Mouse (Mus musculus): ENCODE measurements around the gene Pgm1. TPM values are rescaled to one million over a fixed set of nuclear protein-coding genes. Genes with fewer than 3 reads are reported as not detected.

Gene Pgm1
- polyA plus RNA-seq, 1 experiment from 2014 or later: 277 TPM

- Histone ChIP-seq H3K4me1 (ENCODE audit: control insufficient read depth, insufficient read depth, low read length) (peaks cover 4% of the 10 kb centered on the region; the same call in 1 of the 2 replicates), H3K27ac (ENCODE audit: low read depth, low read length) (no peak overlapping the region), H3K9ac (ENCODE audit: low read depth, low read length) (no peak overlapping the region), H3K27me3 (ENCODE audit: control insufficient read depth, insufficient read depth, low read length) (no peaks in the 10 kb centered on the region), H3K4me3 (ENCODE audit: low read depth, low read length) (no peak overlapping the region), H3K4me2 (no peak overlapping the region), H3K36me3 (ENCODE audit: control insufficient read depth, insufficient read depth, low read length) (peaks cover 14% of the 10 kb centered on the region), H3K9me3 (replicated peaks; ENCODE audit: control insufficient read depth, low read length) (no peaks in the 10 kb centered on the region)
- no peak for ATAC-seq (replicated peaks; ENCODE audit: insufficient number of reproducible peaks, low FRiP score, low TSS enrichment)
- 82% methylated on average over 7 of the region's 7 CpGs for WGBS (ENCODE audit: insufficient replicate concordance)
These were observed 55.9 kb downstream of the Pgm1 start for GRCm38 (mm10) chr4:99985086-99985485.

- H3K9me3 ChIP-seq (replicated peaks; ENCODE audit: control insufficient read depth, low read length): no peaks in the 10 kb centered on the region
- no peak overlapping the region for H3K9ac ChIP-seq (ENCODE audit: low read depth, low read length)
- H3K27me3 ChIP-seq (ENCODE audit: control insufficient read depth, insufficient read depth, low read length): no peaks in the 10 kb centered on the region
- 83% methylated on average over 12 of the region's 12 CpGs for WGBS (ENCODE audit: insufficient replicate concordance)
- no peak overlapping the region for H3K4me2 ChIP-seq
- H3K36me3 ChIP-seq (ENCODE audit: control insufficient read depth, insufficient read depth, low read length): peaks cover 10% of the 10 kb centered on the region
- H3K27ac ChIP-seq (ENCODE audit: low read depth, low read length): no peak overlapping the region
- peaks cover 4% of the 10 kb centered on the region; the same call in 1 of the 2 replicates for H3K4me1 ChIP-seq (ENCODE audit: control insufficient read depth, insufficient read depth, low read length)
- no peak overlapping the region for H3K4me3 ChIP-seq (ENCODE audit: low read depth, low read length)
- no peak for ATAC-seq (replicated peaks; ENCODE audit: insufficient number of reproducible peaks, low FRiP score, low TSS enrichment)
These were observed 56.4 kb downstream of the Pgm1 start for GRCm38 (mm10) chr4:99985631-99986030.

- WGBS (ENCODE audit: insufficient replicate concordance): 83% methylated on average over 10 of the region's 10 CpGs
- Histone ChIP-seq H3K27ac (ENCODE audit: low read depth, low read length) (no peak overlapping the region), H3K9ac (ENCODE audit: low read depth, low read length) (no peak overlapping the region), H3K27me3 (ENCODE audit: control insufficient read depth, insufficient read depth, low read length) (no peaks in the 10 kb centered on the region), H3K9me3 (replicated peaks; ENCODE audit: control insufficient read depth, low read length) (no peaks in the 10 kb centered on the region), H3K4me2 (no peak overlapping the region), H3K4me3 (ENCODE audit: low read depth, low read length) (no peak overlapping the region), H3K4me1 (ENCODE audit: control insufficient read depth, insufficient read depth, low read length) (peaks cover 4% of the 10 kb centered on the region; the same call in 1 of the 2 replicates), H3K36me3 (ENCODE audit: control insufficient read depth, insufficient read depth, low read length) (peaks cover 11% of the 10 kb centered on the region)
- ATAC-seq (replicated peaks; ENCODE audit: insufficient number of reproducible peaks, low FRiP score, low TSS enrichment): no peak
These were observed 57.4 kb downstream of the Pgm1 start for GRCm38 (mm10) chr4:99986609-99987008.

- Histone ChIP-seq H3K4me1 (ENCODE audit: control insufficient read depth, insufficient read depth, low read length) (peaks cover 2% of the 10 kb centered on the region; the same call in 1 of the 2 replicates), H3K27me3 (ENCODE audit: control insufficient read depth, insufficient read depth, low read length) (no peaks in the 10 kb centered on the region), H3K4me3 (ENCODE audit: low read depth, low read length) (no peak overlapping the region), H3K36me3 (ENCODE audit: control insufficient read depth, insufficient read depth, low read length) (peaks cover 8% of the 10 kb centered on the region; the same call in 1 of the 2 replicates), H3K9ac (ENCODE audit: low read depth, low read length) (no peak overlapping the region), H3K27ac (ENCODE audit: low read depth, low read length) (no peak overlapping the region), H3K9me3 (replicated peaks; ENCODE audit: control insufficient read depth, low read length) (no peaks in the 10 kb centered on the region), H3K4me2 (no peak overlapping the region)
- no peak for ATAC-seq (replicated peaks; ENCODE audit: insufficient number of reproducible peaks, low FRiP score, low TSS enrichment)
- 66% methylated on average over 7 of the region's 7 CpGs for WGBS (ENCODE audit: insufficient replicate concordance)
These were observed 59.6 kb downstream of the Pgm1 start for GRCm38 (mm10) chr4:99988771-99989170.

- 75% methylated on average over 5 of the region's 5 CpGs for WGBS (ENCODE audit: insufficient replicate concordance)
- no peaks in the 10 kb centered on the region for H3K36me3 ChIP-seq (ENCODE audit: control insufficient read depth, insufficient read depth, low read length)
- ATAC-seq (replicated peaks; ENCODE audit: insufficient number of reproducible peaks, low FRiP score, low TSS enrichment): no peak
- no peak overlapping the region for H3K9ac ChIP-seq (ENCODE audit: low read depth, low read length)
- no peak overlapping the region for H3K27ac ChIP-seq (ENCODE audit: low read depth, low read length)
- no peaks in the 10 kb centered on the region for H3K27me3 ChIP-seq (ENCODE audit: control insufficient read depth, insufficient read depth, low read length)
- H3K4me2 ChIP-seq: no peak overlapping the region
- no peaks in the 10 kb centered on the region for H3K9me3 ChIP-seq (replicated peaks; ENCODE audit: control insufficient read depth, low read length)
- no peaks in the 10 kb centered on the region for H3K4me1 ChIP-seq (ENCODE audit: control insufficient read depth, insufficient read depth, low read length)
- H3K4me3 ChIP-seq (ENCODE audit: low read depth, low read length): no peak overlapping the region
These were observed 71.8 kb downstream of the Pgm1 start for GRCm38 (mm10) chr4:100000971-100001370.

GRCm38 (mm10) chr4:100001806-100002205, 72.6 kb downstream of the Pgm1 start:
- 55% methylated on average over 7 of the region's 7 CpGs for WGBS (ENCODE audit: insufficient replicate concordance)
- Histone ChIP-seq H3K4me2 (no peak overlapping the region), H3K4me1 (ENCODE audit: control insufficient read depth, insufficient read depth, low read length) (no peaks in the 10 kb centered on the region), H3K27ac (ENCODE audit: low read depth, low read length) (no peak overlapping the region), H3K9ac (ENCODE audit: low read depth, low read length) (no peak overlapping the region), H3K9me3 (replicated peaks; ENCODE audit: control insufficient read depth, low read length) (no peaks in the 10 kb centered on the region), H3K27me3 (ENCODE audit: control insufficient read depth, insufficient read depth, low read length) (no peaks in the 10 kb centered on the region), H3K4me3 (ENCODE audit: low read depth, low read length) (no peak overlapping the region), H3K36me3 (ENCODE audit: control insufficient read depth, insufficient read depth, low read length) (no peaks in the 10 kb centered on the region)
- no peak for ATAC-seq (replicated peaks; ENCODE audit: insufficient number of reproducible peaks, low FRiP score, low TSS enrichment)

- H3K36me3 ChIP-seq (ENCODE audit: control insufficient read depth, insufficient read depth, low read length): no peaks in the 10 kb centered on the region
- H3K4me2 ChIP-seq: no peak overlapping the region
- 36% methylated on average over 7 of the region's 7 CpGs for WGBS (ENCODE audit: insufficient replicate concordance)
- ATAC-seq (replicated peaks; ENCODE audit: insufficient number of reproducible peaks, low FRiP score, low TSS enrichment): no peak
- H3K4me1 ChIP-seq (ENCODE audit: control insufficient read depth, insufficient read depth, low read length): no peaks in the 10 kb centered on the region
- no peak overlapping the region for H3K9ac ChIP-seq (ENCODE audit: low read depth, low read length)
- H3K9me3 ChIP-seq (replicated peaks; ENCODE audit: control insufficient read depth, low read length): no peaks in the 10 kb centered on the region
- no peak overlapping the region for H3K4me3 ChIP-seq (ENCODE audit: low read depth, low read length)
- no peaks in the 10 kb centered on the region; the same call in 1 of the 2 replicates for H3K27me3 ChIP-seq (ENCODE audit: control insufficient read depth, insufficient read depth, low read length)
- H3K27ac ChIP-seq (ENCODE audit: low read depth, low read length): no peak overlapping the region
These were observed 78.5 kb downstream of the Pgm1 start for GRCm38 (mm10) chr4:100007721-100008120.

- no peaks in the 10 kb centered on the region for H3K36me3 ChIP-seq (ENCODE audit: control insufficient read depth, insufficient read depth, low read length)
- H3K9me3 ChIP-seq (replicated peaks; ENCODE audit: control insufficient read depth, low read length): no peaks in the 10 kb centered on the region
- H3K4me2 ChIP-seq: no peak overlapping the region
- WGBS (ENCODE audit: insufficient replicate concordance): 41% methylated on average over 5 of the region's 5 CpGs
- peak; percentile 35; the same call in 1 of the 2 replicates for ATAC-seq (replicated peaks; ENCODE audit: insufficient number of reproducible peaks, low FRiP score, low TSS enrichment)
- H3K27me3 ChIP-seq (ENCODE audit: control insufficient read depth, insufficient read depth, low read length): no peaks in the 10 kb centered on the region; the same call in 1 of the 2 replicates
- no peak overlapping the region for H3K9ac ChIP-seq (ENCODE audit: low read depth, low read length)
- no peak overlapping the region for H3K4me3 ChIP-seq (ENCODE audit: low read depth, low read length)
- no peaks in the 10 kb centered on the region for H3K4me1 ChIP-seq (ENCODE audit: control insufficient read depth, insufficient read depth, low read length)
- H3K27ac ChIP-seq (ENCODE audit: low read depth, low read length): no peak overlapping the region
These were observed 79.3 kb downstream of the Pgm1 start for GRCm38 (mm10) chr4:100008371-100009090.

- no peak overlapping the region for H3K4me3 ChIP-seq (ENCODE audit: low read depth, low read length)
- no peaks in the 10 kb centered on the region for H3K4me1 ChIP-seq (ENCODE audit: control insufficient read depth, insufficient read depth, low read length)
These were observed 80.0 kb downstream of the Pgm1 start for GRCm38 (mm10) chr4:100009211-100009678.

More at GRCm38 (mm10) chr4:100009211-100009678, 80.0 kb downstream of the Pgm1 start:
- no peak for ATAC-seq (replicated peaks; ENCODE audit: insufficient number of reproducible peaks, low FRiP score, low TSS enrichment)
- Histone ChIP-seq H3K9me3 (replicated peaks; ENCODE audit: control insufficient read depth, low read length) (no peaks in the 10 kb centered on the region), H3K27me3 (ENCODE audit: control insufficient read depth, insufficient read depth, low read length) (no peaks in the 10 kb centered on the region; the same call in 1 of the 2 replicates), H3K36me3 (ENCODE audit: control insufficient read depth, insufficient read depth, low read length) (no peaks in the 10 kb centered on the region), H3K4me2 (no peak overlapping the region), H3K27ac (ENCODE audit: low read depth, low read length) (no peak overlapping the region), H3K9ac (ENCODE audit: low read depth, low read length) (no peak overlapping the region)
- 43% methylated on average over 8 of the region's 8 CpGs for WGBS (ENCODE audit: insufficient replicate concordance)

All from heart, embryonic 11.5 days (tissue).